Comparison of ENCODE assay signal across 28 mouse cellular contexts in genomic region chr8:105448188-105448587, GRCm38 (mm10). TPM values are rescaled to one million over a fixed set of nuclear protein-coding genes. Genes with fewer than 3 reads are reported as not detected.
DNase-seq lines count a peak whose midpoint lies in the region; ATAC-seq and TF ChIP-seq lines count a peak whose summit lies in the region.
"Had no signal": no experiment of that assay in that cellular context is flagged by ENCODE, and none has a peak within 500 bp of the region (broad histone marks: within the 10 kb centered on the region; RNA-seq: fewer than 3 reads in every experiment).

No protein-coding gene starts in this region.

- H3K36me3 ChIP-seq in stomach, embryonic 14.5 days (ENCODE audit: control insufficient read depth, insufficient read depth, low read length), result no peaks in the 10 kb centered on the region
- H3K36me3 ChIP-seq in stomach, postnatal 0 days (ENCODE audit: control insufficient read depth, insufficient read depth, low read length), result no peaks in the 10 kb centered on the region
- H3K36me3 ChIP-seq in liver, embryonic 11.5 days (ENCODE audit: control insufficient read depth, insufficient read depth, low read length), result no peaks in the 10 kb centered on the region
- H3K36me3 ChIP-seq in liver, postnatal 0 days (replicated peaks; ENCODE audit: insufficient read depth, low read length), result no peaks in the 10 kb centered on the region
- H3K36me3 ChIP-seq: embryonic facial prominence, embryonic 15.5 days; heart, embryonic 12.5 days; hindbrain, embryonic 12.5 days; limb, embryonic 15.5 days had no signal

- no peaks in the 10 kb centered on the region for H3K4me1 ChIP-seq in stomach, embryonic 14.5 days (ENCODE audit: control insufficient read depth, insufficient read depth, low read length)
- no peaks in the 10 kb centered on the region for H3K4me1 ChIP-seq in stomach, postnatal 0 days (replicated peaks; ENCODE audit: control insufficient read depth, insufficient read depth)
- peaks cover 15% of the 10 kb centered on the region for H3K4me1 ChIP-seq in liver, embryonic 11.5 days (replicated peaks; ENCODE audit: control insufficient read depth, insufficient read depth, low read length)
- peaks cover 16% of the 10 kb centered on the region for H3K4me1 ChIP-seq in liver, postnatal 0 days (ENCODE audit: insufficient read depth)
- H3K4me1 ChIP-seq: heart, embryonic 12.5 days; limb, embryonic 15.5 days had no signal

- no peak overlapping the region for H3K9ac ChIP-seq in stomach, embryonic 14.5 days (replicated peaks; ENCODE audit: low read depth, low read length)
- H3K9ac ChIP-seq in stomach, postnatal 0 days (ENCODE audit: low read length), result no peak overlapping the region
- H3K9ac ChIP-seq in liver, embryonic 11.5 days (ENCODE audit: low read depth, low read length), result peak overlapping the region; percentile 59
- H3K9ac ChIP-seq in liver, postnatal 0 days (replicated peaks), result 0 out of 2 replicates have a peak overlapping the region, but pooled peaks have one; percentile 17
- H3K9ac ChIP-seq: embryonic facial prominence, embryonic 15.5 days; forebrain, postnatal 0 days; heart, embryonic 12.5 days; hindbrain, embryonic 12.5 days; limb, embryonic 15.5 days had no signal

- 86% methylated on average over 3 of the region's 3 CpGs for WGBS in stomach, embryonic 14.5 days
- 80% methylated on average over 3 of the region's 3 CpGs for WGBS in stomach, postnatal 0 days
- WGBS in liver, embryonic 11.5 days, result 77% methylated on average over 3 of the region's 3 CpGs
- 71% methylated on average over 3 of the region's 3 CpGs for WGBS in liver, postnatal 0 days (ENCODE audit: insufficient replicate concordance)

- no peak overlapping the region for H3K4me2 ChIP-seq in stomach, embryonic 14.5 days (replicated peaks; ENCODE audit: low read depth, low read length)
- H3K4me2 ChIP-seq in stomach, postnatal 0 days (replicated peaks; ENCODE audit: low read depth), result no peak overlapping the region
- H3K4me2 ChIP-seq in liver, embryonic 11.5 days, result peak overlapping the region; percentile 67
- H3K4me2 ChIP-seq in liver, postnatal 0 days (ENCODE audit: low read depth, low read length), result peak overlapping the region; percentile 58
- H3K4me2 ChIP-seq: embryonic facial prominence, embryonic 15.5 days; heart, embryonic 12.5 days; hindbrain, embryonic 12.5 days; limb, embryonic 15.5 days had no signal

- no peaks in the 10 kb centered on the region for H3K27me3 ChIP-seq in stomach, embryonic 14.5 days (ENCODE audit: control insufficient read depth, insufficient read depth, low read length)
- no peaks in the 10 kb centered on the region for H3K27me3 ChIP-seq in stomach, postnatal 0 days (ENCODE audit: control insufficient read depth, insufficient read depth, low read length)
- peaks cover 5% of the 10 kb centered on the region; the same call in 1 of the 2 replicates for H3K27me3 ChIP-seq in liver, embryonic 11.5 days (replicated peaks; ENCODE audit: control insufficient read depth, insufficient read depth, low read length)
- no peaks in the 10 kb centered on the region; the same call in 1 of the 2 replicates for H3K27me3 ChIP-seq in liver, postnatal 0 days (ENCODE audit: insufficient read depth, low read length)
- H3K27me3 ChIP-seq: hindbrain, embryonic 12.5 days; limb, embryonic 15.5 days had no signal

- no peak for DNase-seq in stomach, postnatal 0 days (ENCODE audit: low spot score)
- no peak for DNase-seq in liver, embryonic 11.5 days (ENCODE audit: low spot score)
- DNase-seq in liver, postnatal 0 days, result no peak
- DNase-seq in embryo, embryonic 11 days, result no peak
- DNase-seq in layer of hippocampus, adult 8-10 months (ENCODE audit: low spot score in 2 of 2), result no peak
- no peak for DNase-seq in embryo, embryonic 9.5 days (ENCODE audit: extremely low spot score)
- DNase-seq: adrenal gland, postnatal 36 days; cerebellum, adult 2 months; cerebellum, postnatal 25 days; forebrain, postnatal 0 days; gastrocnemius, postnatal 14 days; heart, adult 18-20 months; heart, postnatal 10 days; kidney, adult 2 months; left cerebral cortex, postnatal 4 days; midbrain, embryonic 14.5 days had no signal

- peak; percentile 49; the same call in 1 of the 2 replicates for ATAC-seq in stomach, embryonic 14.5 days (ENCODE audit: insufficient number of reproducible peaks, insufficient read depth, low FRiP score, low read depth)
- ATAC-seq in stomach, postnatal 0 days (ENCODE audit: low FRiP score, low TSS enrichment), result no peak
- ATAC-seq in liver, embryonic 11.5 days (replicated peaks; ENCODE audit: low FRiP score), result peak; percentile 97
- ATAC-seq in liver, postnatal 0 days, result peak; percentile 93
- ATAC-seq: forebrain, postnatal 0 days had no signal

- no peak overlapping the region for H3K27ac ChIP-seq in stomach, embryonic 14.5 days (ENCODE audit: low read length)
- no peak overlapping the region for H3K27ac ChIP-seq in stomach, postnatal 0 days (replicated peaks)
- H3K27ac ChIP-seq in liver, embryonic 11.5 days (ENCODE audit: low read depth, low read length), result peak overlapping the region; percentile 89
- peak overlapping the region; percentile 68 for H3K27ac ChIP-seq in liver, postnatal 0 days (ENCODE audit: low read depth)
- H3K27ac ChIP-seq: embryonic facial prominence, embryonic 15.5 days; hindbrain, embryonic 12.5 days; kidney, postnatal 0 days; left cerebral cortex, adult 2 months; limb, embryonic 15.5 days had no signal

- H3K4me3 ChIP-seq in stomach, embryonic 14.5 days (ENCODE audit: low read depth, low read length), result no peak overlapping the region
- H3K4me3 ChIP-seq in stomach, postnatal 0 days (ENCODE audit: low read depth, low read length), result no peak overlapping the region
- H3K4me3 ChIP-seq in liver, embryonic 11.5 days (ENCODE audit: low read depth, low read length), result peak overlapping the region; percentile 8; the same call in 1 of the 2 replicates
- H3K4me3 ChIP-seq in liver, postnatal 0 days (ENCODE audit: low read depth, low read length), result no peak overlapping the region
- H3K4me3 ChIP-seq: embryonic facial prominence, embryonic 15.5 days; heart, embryonic 12.5 days; hindbrain, embryonic 12.5 days; left cerebral cortex, adult 2 months; limb, embryonic 15.5 days had no signal

- H3K9me3 ChIP-seq in stomach, embryonic 14.5 days (ENCODE audit: control insufficient read depth, low read depth, low read length), result no peaks in the 10 kb centered on the region
- H3K9me3 ChIP-seq in stomach, postnatal 0 days (ENCODE audit: control insufficient read depth, low read length), result no peaks in the 10 kb centered on the region
- no peaks in the 10 kb centered on the region for H3K9me3 ChIP-seq in liver, embryonic 11.5 days (ENCODE audit: control insufficient read depth, low read length)
- no peaks in the 10 kb centered on the region for H3K9me3 ChIP-seq in liver, postnatal 0 days (ENCODE audit: low read length)
- H3K9me3 ChIP-seq: embryonic facial prominence, embryonic 15.5 days; heart, embryonic 12.5 days; hindbrain, embryonic 12.5 days; limb, embryonic 15.5 days had no signal

- TF ChIP-seq EP300 in stomach, postnatal 0 days (optimal IDR thresholded peaks at IDR 0.05), result no peak
- TF ChIP-seq EP300 in liver, postnatal 0 days (IDR thresholded peaks at IDR 0.05; ENCODE audit: low read depth), result 0 out of 2 replicates have a peak, but pooled peaks have one; percentile 56

- no peak for TF ChIP-seq CTCF in stomach, postnatal 0 days (IDR thresholded peaks at IDR 0.05; ENCODE audit: low read depth)
- TF ChIP-seq CTCF in liver, postnatal 0 days (IDR thresholded peaks at IDR 0.05; ENCODE audit: low read depth), result no peak

RNA-seq across cellular contexts. Expression of gene Tppp3, which starts 23.1 kb away (rescaled TPM):
- polyA plus RNA-seq in stomach, embryonic 14.5 days (2014; fragmentation: Nextera tagmentation; extraction: Ambion mirVana), result 39.1 and 40.1 TPM in 2 replicates
- polyA plus RNA-seq in stomach, postnatal 0 days (2015; fragmentation: Nextera tagmentation; extraction: Ambion mirVana), result 89.9 and 99.8 TPM in 2 replicates
- polyA plus RNA-seq in liver, embryonic 11.5 days (2014; fragmentation: Nextera tagmentation; extraction: Ambion mirVana), result 3.1 and 3.2 TPM in 2 replicates
- 1.4 and 3.8 TPM in 2 replicates for polyA plus RNA-seq in liver, postnatal 0 days (2015; fragmentation: Nextera tagmentation; extraction: Ambion mirVana)
- 10 to 100 TPM; 42.2 to 55.5 (median 47.9) TPM for total RNA-seq in layer of hippocampus, adult 8-10 months (2022)

RNA-seq across cellular contexts. Expression of gene Lrrc36, which starts 34.8 kb away (rescaled TPM):
- polyA plus RNA-seq in stomach, embryonic 14.5 days (2014; fragmentation: Nextera tagmentation; extraction: Ambion mirVana), result not detected in 2 replicates
- 0.08 and 0.19 TPM in 2 replicates for polyA plus RNA-seq in stomach, postnatal 0 days (2015; fragmentation: Nextera tagmentation; extraction: Ambion mirVana)
- 0.19 TPM in 1 of 2 replicates, not detected in the other for polyA plus RNA-seq in liver, embryonic 11.5 days (2014; fragmentation: Nextera tagmentation; extraction: Ambion mirVana)
- polyA plus RNA-seq in liver, postnatal 0 days (2015; fragmentation: Nextera tagmentation; extraction: Ambion mirVana), result 0.09 and 0.11 TPM in 2 replicates
- 1 to 10 TPM in 2 of 4 experiments, under 1 TPM in 2; 0.73 to 1.4 (median 1.1) TPM for total RNA-seq in layer of hippocampus, adult 8-10 months (2022)
- polyA plus RNA-seq: small intestine, adult 2 months had no signal

RNA-seq across cellular contexts. Expression of gene Kctd19, which starts 34.9 kb away (rescaled TPM):
- polyA plus RNA-seq in stomach, embryonic 14.5 days (2014; fragmentation: Nextera tagmentation; extraction: Ambion mirVana), result not detected in 2 replicates
- not detected in 2 replicates for polyA plus RNA-seq in stomach, postnatal 0 days (2015; fragmentation: Nextera tagmentation; extraction: Ambion mirVana)
- not detected in 2 replicates for polyA plus RNA-seq in liver, embryonic 11.5 days (2014; fragmentation: Nextera tagmentation; extraction: Ambion mirVana)
- polyA plus RNA-seq in liver, postnatal 0 days (2015; fragmentation: Nextera tagmentation; extraction: Ambion mirVana), result not detected in 2 replicates
- total RNA-seq in layer of hippocampus, adult 8-10 months (2022), result not detected
- total RNA-seq: adrenal gland, postnatal 36 days; heart, adult 18-20 months; layer of hippocampus, postnatal 10 days; left cerebral cortex, adult 2 months; left cerebral cortex, postnatal 4 days had no signal
- polyA plus RNA-seq: embryonic facial prominence, embryonic 15.5 days; forebrain, embryonic 11.5 days; heart, embryonic 12.5 days; hindbrain, embryonic 12.5 days; kidney, postnatal 0 days; large intestine, adult 2 months; limb, embryonic 15.5 days; midbrain, embryonic 14.5 days; neural tube, embryonic 11.5 days; small intestine, adult 2 months had no signal

RNA-seq across cellular contexts. Expression of gene Zdhhc1, which starts 48.5 kb away (rescaled TPM):
- polyA plus RNA-seq in stomach, embryonic 14.5 days (2014; fragmentation: Nextera tagmentation; extraction: Ambion mirVana), result 33.9 and 37.2 TPM in 2 replicates
- polyA plus RNA-seq in stomach, postnatal 0 days (2015; fragmentation: Nextera tagmentation; extraction: Ambion mirVana), result 15.6 and 17.2 TPM in 2 replicates
- polyA plus RNA-seq in liver, embryonic 11.5 days (2014; fragmentation: Nextera tagmentation; extraction: Ambion mirVana), result 6.4 and 8.9 TPM in 2 replicates
- polyA plus RNA-seq in liver, postnatal 0 days (2015; fragmentation: Nextera tagmentation; extraction: Ambion mirVana), result 2.1 and 2.3 TPM in 2 replicates
- 10 to 100 TPM; 35.1 to 41.2 (median 40.8) TPM for total RNA-seq in layer of hippocampus, adult 8-10 months (2022)

Comparison
In these comparisons a context has a peak if more than half of its experiments do, and no peak if none do; other contexts are left out.
1. H3K27ac ChIP-seq: peak in liver, embryonic 11.5 days (single experiment) and liver, postnatal 0 days (single experiment); none in stomach, embryonic 14.5 days (single experiment) and stomach, postnatal 0 days (single experiment).
2. H3K4me2 ChIP-seq: peak in liver, embryonic 11.5 days (single experiment) and liver, postnatal 0 days (single experiment); none in stomach, embryonic 14.5 days (single experiment) and stomach, postnatal 0 days (single experiment).
3. H3K9ac ChIP-seq: peak in liver, embryonic 11.5 days (single experiment) and liver, postnatal 0 days (single experiment); none in stomach, embryonic 14.5 days (single experiment) and stomach, postnatal 0 days (single experiment).